Comparison of ENCODE assay signal across 21 mouse cellular contexts in the genomic region with DNA sequence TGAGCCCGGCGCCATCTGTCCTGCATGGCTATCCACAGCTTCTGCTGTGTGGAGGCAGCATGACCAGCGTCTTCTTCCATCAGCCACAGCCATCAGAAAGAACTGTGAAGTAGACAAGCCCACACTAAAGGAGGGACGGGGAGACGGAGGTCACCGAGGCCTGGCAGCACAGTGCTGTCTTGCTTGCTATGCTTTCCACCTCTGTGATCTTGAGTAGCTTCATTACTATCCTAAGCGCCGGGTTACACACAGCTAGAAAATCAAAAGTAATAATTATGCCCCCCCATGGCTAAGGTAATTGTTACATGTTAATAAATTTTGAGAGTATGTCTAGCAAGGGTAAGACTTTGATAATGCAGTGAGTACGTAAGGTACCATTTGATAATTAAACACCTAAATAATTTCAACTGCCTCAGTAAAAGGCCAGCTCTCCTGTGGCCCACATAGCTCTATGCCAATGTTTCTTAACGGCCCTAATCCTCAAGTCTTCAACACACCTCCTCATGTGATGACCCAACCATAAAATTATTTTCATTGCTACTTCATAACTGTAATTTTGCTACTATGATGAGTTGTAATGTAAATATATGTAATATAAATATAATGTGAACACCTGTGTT.
"Had no signal": no experiment of that assay in that cellular context is flagged by ENCODE, and none has a peak within 500 bp of the region (broad histone marks: within the 10 kb centered on the region; RNA-seq: fewer than 3 reads in every experiment).

No protein-coding gene starts in this region.

- H3K9me3 ChIP-seq: kidney, embryonic 15.5 days; limb, embryonic 12.5 days; limb, embryonic 15.5 days; midbrain, embryonic 13.5 days; neural tube, embryonic 12.5 days; stomach, embryonic 15.5 days had no signal

- H3K27me3 ChIP-seq: kidney, embryonic 15.5 days; limb, embryonic 12.5 days; limb, embryonic 15.5 days; midbrain, embryonic 13.5 days; neural tube, embryonic 12.5 days; stomach, embryonic 15.5 days had no signal

- H3K27ac ChIP-seq: kidney, embryonic 15.5 days; limb, embryonic 12.5 days; limb, embryonic 15.5 days; liver, embryonic 14.5 days; macrophage; midbrain, embryonic 13.5 days; neural tube, embryonic 12.5 days; stomach, embryonic 15.5 days had no signal

- DNase-seq: kidney, adult 11 months; kidney, adult 8-10 months; kidney, postnatal 10 days; kidney, postnatal 36 days; layer of hippocampus, postnatal 36 days; liver, postnatal 0 days; lung, embryonic 14.5 days; right cerebral cortex, adult 18-20 months; right cerebral cortex, postnatal 14 days; right cerebral cortex, postnatal 4 days; thymus, postnatal 25 days had no signal

- H3K4me3 ChIP-seq: kidney, embryonic 15.5 days; limb, embryonic 12.5 days; limb, embryonic 15.5 days; midbrain, embryonic 13.5 days; neural tube, embryonic 12.5 days; stomach, embryonic 15.5 days had no signal

- H3K36me3 ChIP-seq: kidney, embryonic 15.5 days; limb, embryonic 12.5 days; limb, embryonic 15.5 days; midbrain, embryonic 13.5 days; neural tube, embryonic 12.5 days; stomach, embryonic 15.5 days had no signal

- H3K9ac ChIP-seq: kidney, embryonic 15.5 days; limb, embryonic 12.5 days; limb, embryonic 15.5 days; liver, embryonic 14.5 days; liver, postnatal 0 days; lung, embryonic 14.5 days; midbrain, embryonic 13.5 days; neural tube, embryonic 12.5 days; stomach, embryonic 15.5 days had no signal

- H3K4me1 ChIP-seq: kidney, embryonic 15.5 days; limb, embryonic 12.5 days; limb, embryonic 15.5 days; stomach, embryonic 15.5 days had no signal

- H3K4me2 ChIP-seq: kidney, embryonic 15.5 days; limb, embryonic 12.5 days; limb, embryonic 15.5 days; liver, embryonic 11.5 days; lung, embryonic 14.5 days; midbrain, embryonic 13.5 days; neural tube, embryonic 12.5 days; stomach, embryonic 15.5 days had no signal

- ATAC-seq: liver, postnatal 0 days; lung, postnatal 0 days; midbrain, embryonic 13.5 days had no signal
